Mouse (Mus musculus): Measurements from ENCODE around the gene Mettl5.

GRCm38 (mm10) chr2:69860972-69861452, 24.4 kb downstream of the Mettl5 start:
- TF ChIP-seq POLR2A (IDR thresholded peaks at IDR 0.05; ENCODE audit: borderline replicate concordance, extremely low read depth, insufficient read depth, insufficient read length, poor library complexity, severe bottlenecking) (no peak), CTCF (IDR thresholded peaks at IDR 0.05; ENCODE audit: borderline replicate concordance, extremely low read depth, insufficient read depth, insufficient read length) (no peak)

Measured in brain, embryonic 14.5 days (tissue).